Mouse (Mus musculus): Measurements from ENCODE around the gene Eftud2.

GRCm38 (mm10) chr11:102819783-102820385 is 60.9 kb downstream of the Eftud2 start:
- TF ChIP-seq CTCF (IDR thresholded peaks at IDR 0.05; ENCODE audit: low read depth): no peak
- TF ChIP-seq EP300 (IDR thresholded peaks at IDR 0.05; ENCODE audit: low read depth): no peak
